Mouse (Mus musculus) liver (tissue): ENCODE measurements around the gene Slc2a13.
A peak's percentile ranks its signal among the peaks of the same experiment; 100 is the strongest.

Experiments
- DNase-seq: peaks from one replicate; pipeline ENCODE4 v3.0.0-alpha.2; 2020; ENCODE audit warnings: mixed read lengths

The Slc2a13 gene

GRCm38 (mm10) chr15:91495014-91495413 is 78.0 kb downstream of the Slc2a13 start:
- no peak for DNase-seq

DNA sequence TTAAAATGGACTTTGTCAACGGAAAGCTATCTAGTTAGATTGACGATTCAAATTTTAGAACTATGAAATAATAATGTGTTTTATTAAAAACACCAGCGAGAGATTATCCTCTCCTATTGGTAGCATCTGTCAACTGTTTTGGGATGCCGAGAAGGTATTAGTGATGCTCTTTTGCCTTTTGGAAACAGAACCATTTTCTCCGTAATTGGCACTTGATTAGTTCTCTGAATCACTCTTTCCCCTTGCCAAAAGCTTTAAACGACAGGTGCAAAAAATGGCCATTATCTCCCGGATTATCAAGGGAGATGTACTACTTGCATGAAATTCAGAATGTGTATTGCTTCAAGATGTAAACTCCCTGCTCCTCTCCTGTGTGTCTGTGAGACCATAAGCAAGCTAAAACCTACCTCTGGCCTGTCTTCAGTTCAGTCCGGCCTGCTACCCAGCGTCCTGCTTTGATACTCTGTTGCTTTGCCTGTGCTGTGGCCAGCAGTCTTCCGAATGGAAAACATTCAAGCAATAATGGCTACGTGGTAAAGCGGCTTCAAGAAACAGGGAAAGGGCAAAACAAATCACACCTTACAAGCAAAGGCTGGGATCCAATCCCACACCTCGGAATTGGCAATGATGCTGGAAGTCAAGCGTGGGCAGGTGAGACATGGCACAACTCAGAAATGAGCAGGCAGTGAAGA is 93.0 kb downstream of the Slc2a13 start:
- DNase-seq, result no peak

GRCm38 (mm10) chr15:91477766-91478165 is 95.3 kb downstream of the Slc2a13 start:
- peak; percentile 39 for DNase-seq

DNA sequence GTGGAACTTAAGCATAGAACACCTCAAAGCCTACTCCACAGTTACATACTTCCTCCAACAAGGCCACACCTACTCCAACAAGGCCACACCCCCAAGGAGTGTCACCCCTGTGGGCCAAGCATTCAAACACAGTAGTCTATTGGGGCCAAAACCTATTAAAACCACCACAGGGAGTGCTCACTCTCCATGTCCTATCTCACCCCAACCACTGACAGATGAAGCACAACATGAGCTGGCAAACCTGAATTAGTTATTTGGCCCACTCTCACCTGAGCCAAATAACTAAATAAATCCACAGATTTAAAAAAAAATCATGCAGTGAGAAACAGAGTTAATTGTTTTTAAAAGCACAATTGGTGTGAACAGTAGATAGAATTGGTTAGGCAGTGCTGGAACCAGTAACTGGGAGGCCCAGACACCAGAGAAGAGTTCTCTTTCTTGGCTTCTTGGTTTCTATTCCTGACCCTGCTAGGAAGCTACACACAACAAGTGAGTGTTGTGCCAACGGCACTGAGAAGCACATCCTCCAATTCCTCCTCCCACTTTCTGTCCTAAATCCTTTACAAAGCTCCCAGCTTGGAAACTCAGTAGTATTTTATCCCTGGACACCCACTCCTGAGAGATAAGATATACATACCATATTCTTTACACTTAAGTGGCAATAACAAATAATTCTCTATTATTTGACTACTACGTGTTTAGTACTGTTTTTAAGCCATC is 99.2 kb downstream of the Slc2a13 start:
- no peak for DNase-seq

- DNase-seq, result no peak
Measured at GRCm38 (mm10) chr15:91465331-91465730, 107.7 kb downstream of the Slc2a13 start.

GRCm38 (mm10) chr15:91463857-91464435 is 109.1 kb downstream of the Slc2a13 start:
- no peak for DNase-seq

- DNase-seq, result no peak
Measured at GRCm38 (mm10) chr15:91463026-91463661, 109.9 kb downstream of the Slc2a13 start.

DNA sequence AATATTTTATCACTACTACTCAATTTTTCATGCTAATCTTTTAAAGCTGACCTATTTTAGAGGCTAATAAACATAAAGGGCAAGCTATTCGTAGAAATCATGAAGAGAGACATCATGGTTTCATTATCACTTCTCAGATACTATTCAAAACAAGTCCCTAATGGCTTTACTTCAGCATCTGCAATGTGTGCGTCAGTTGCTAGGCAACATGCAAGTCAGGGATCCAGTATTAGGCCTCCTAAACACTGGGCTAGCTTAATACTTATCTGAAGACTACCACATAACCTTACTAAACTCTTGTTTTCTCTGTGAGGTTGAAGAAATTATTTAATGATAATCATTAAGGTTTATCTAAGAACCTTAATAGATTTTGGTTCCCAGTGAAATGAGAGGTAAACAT is 111.1 kb downstream of the Slc2a13 start:
- DNase-seq, result no peak

DNA sequence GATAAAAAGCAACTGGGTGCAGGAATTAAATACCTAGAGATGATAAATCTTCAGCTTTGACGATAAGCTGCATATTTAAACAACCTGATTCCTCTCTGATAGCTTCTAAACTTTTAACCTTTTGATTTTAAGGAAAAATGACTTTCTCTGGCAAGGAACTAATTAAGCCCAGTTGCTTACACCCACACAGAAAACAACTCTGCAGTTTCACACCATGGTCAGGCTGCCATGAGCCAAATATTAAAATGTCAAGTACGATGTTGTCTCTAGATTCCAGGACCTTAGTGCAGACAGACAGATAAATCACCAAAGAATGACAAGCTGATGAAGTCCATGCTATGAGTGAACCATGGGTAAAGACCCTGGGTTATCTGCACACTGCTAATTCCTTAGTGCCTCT is 115.9 kb downstream of the Slc2a13 start:
- no peak for DNase-seq

DNA sequence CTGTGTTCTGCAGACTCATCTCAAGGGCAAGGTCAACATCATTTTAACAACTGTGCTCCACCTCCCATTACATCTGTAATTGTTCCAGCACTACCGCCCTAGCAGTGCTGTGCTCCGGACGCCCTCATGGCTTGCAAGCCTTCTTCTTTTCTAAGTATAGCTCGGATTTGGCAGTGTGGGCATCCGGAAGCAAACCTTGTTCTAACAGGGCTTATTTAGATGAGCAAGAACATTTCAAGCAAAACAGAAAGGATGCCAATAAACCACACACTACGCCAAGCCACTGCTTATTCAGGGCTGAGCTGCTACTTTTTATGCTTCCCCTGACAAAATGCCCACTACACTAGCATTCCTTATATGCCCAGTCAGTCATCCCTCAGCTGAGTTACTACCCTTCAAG is 127.7 kb downstream of the Slc2a13 start:
- no peak for DNase-seq

GRCm38 (mm10) chr15:91443449-91443848 is 129.6 kb downstream of the Slc2a13 start:
- DNase-seq, result no peak

GRCm38 (mm10) chr15:91439883-91440282 is 133.2 kb downstream of the Slc2a13 start:
- no peak for DNase-seq

DNA sequence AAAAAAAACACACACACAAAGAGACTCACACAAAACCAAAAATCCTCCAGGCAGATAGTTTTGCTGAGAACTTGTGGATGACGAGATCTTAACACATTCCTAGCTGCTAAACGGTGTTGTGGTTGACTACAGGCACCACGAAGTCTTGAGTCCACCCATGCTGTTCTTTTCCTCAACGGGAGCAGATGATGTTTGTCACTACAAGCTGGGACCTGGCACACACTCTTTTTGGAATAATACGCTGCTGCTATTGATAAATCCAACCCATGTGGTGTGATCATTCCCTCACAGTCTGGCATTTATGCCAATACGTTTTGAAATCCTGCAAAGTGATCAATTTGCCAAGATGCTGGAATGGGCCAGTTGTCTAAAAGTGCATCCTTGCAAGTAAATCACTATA is 147.6 kb downstream of the Slc2a13 start:
- DNase-seq, result no peak

DNA sequence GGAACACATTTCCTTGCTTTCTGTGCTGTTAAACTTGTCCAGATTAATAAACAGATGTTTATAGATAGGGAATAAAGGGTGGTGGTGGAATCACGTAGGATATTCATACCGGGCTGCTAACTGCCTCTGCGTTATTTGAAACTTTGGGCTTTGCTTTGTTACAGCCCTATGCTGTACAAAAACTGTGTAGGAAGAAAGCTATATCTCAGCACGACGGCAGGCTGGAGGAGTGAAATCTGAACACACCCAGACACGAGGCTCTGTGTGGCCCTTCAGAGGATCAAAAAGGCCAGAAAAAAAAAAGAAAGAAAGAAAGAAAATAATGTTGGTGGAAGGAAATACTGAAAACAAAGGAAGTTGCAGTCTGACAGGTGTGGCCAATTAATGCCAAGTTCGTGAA is 166.1 kb downstream of the Slc2a13 start:
- no peak for DNase-seq

DNA sequence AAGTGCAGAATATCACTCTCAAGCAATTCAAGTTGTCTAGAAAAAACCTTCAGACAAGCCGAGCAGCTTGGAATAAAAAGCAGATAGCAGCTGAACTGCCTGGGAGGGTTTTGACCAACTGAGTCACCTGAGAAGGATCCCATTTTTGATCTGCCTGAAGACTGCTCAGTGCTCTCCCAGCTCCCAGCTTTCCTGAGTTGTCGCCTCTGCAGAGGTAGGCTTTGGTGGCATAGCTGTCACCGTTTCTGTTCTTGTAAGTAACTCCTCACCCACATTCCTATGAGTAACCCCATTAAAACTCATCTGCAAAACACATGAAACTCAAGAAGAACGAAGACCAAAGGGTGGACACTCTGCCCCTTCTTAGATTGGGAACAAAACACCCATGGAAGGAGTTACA is 177.9 kb downstream of the Slc2a13 start:
- no peak for DNase-seq

- no peak for DNase-seq
Measured at GRCm38 (mm10) chr15:91383694-91384093, 189.4 kb downstream of the Slc2a13 start.

DNA sequence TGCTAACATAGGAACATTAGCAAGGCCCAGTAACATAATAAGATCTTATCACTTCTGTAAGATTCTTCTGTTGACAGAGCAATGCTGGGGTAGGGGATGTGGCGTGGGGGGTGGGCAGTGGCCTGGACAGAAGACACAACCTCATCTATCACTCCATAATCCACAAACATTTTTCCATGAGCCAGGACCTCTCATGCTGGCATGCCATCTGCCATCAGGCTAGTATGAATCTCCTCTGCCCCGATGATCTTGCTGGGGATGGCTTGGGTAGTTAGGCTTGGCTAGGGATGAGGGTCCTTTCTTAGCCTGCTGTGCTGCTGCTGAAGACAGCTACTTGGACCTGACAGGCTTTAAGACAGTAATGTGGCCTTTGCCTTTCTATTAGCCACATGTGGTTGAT is 190.5 kb downstream of the Slc2a13 start:
- no peak for DNase-seq

- no peak for DNase-seq
Measured at GRCm38 (mm10) chr15:91381864-91382263, 191.2 kb downstream of the Slc2a13 start.

DNA sequence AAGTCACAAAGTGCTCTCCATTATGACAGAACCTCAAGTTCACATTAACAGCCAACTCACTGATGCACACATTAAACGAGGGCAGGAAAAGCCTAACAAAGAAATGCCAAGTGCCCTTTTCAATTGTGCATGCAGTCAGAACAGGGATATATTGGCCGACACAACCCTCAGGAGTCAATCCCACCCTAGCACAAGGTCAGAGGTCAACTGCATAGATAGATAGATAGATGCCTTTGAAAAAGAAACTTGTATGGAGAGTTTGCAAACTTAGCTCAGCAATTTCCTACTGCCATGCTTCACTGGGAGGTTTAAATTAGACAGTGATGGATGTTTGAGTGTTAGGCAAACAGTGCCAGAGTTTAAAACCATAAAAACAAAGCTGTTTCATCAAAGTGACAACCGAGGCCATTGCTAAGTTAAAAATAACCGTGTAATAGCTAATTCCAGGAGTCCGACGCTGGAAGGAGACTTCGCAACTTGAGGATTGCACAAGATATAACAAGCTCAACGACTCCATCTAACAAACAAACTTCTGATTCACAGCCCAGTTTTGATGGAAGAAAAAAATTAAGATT is 194.2 kb downstream of the Slc2a13 start:
- no peak for DNase-seq

- DNase-seq, result no peak
Measured at GRCm38 (mm10) chr15:91377568-91377967, 195.5 kb downstream of the Slc2a13 start.

DNA sequence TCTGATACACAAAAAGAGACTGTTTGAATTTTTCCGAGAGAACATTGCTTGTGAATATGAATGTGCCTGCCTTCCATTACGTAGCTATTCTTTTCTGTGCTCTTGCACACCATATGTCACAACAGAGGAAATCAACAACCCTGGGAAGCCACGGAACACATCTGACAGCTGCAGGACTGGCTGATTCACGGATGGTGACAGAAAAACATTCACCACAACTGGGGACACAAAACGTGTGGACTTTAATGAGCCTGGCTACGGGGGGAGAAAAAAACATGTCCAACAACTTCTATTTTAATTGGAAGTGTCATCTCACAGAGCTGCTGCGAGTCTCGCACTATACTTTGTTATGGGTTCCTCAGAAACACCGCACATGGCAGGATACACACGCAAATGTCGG is 196.0 kb downstream of the Slc2a13 start:
- no peak for DNase-seq

- no peak for DNase-seq
Measured at GRCm38 (mm10) chr15:91374441-91374840, 198.6 kb downstream of the Slc2a13 start.

GRCm38 (mm10) chr15:91373203-91373584 is 199.9 kb downstream of the Slc2a13 start:
- peak; percentile 10 for DNase-seq
